Mouse (Mus musculus) gastrocnemius, adult 2 months (tissue): ENCODE results near the gene Rbp7. TPM values are rescaled to one million over a fixed set of nuclear protein-coding genes. Genes with fewer than 3 reads are reported as not detected.
A peak's percentile ranks its signal among the peaks of the same experiment; 100 is the strongest.
"Not testable (repeated sequence)": the region's sequence is repeated elsewhere in the genome, so short reads cannot be mapped to it uniquely, and the experiment has no call there.

ENCODE experiments used
- DNase-seq: peaks from one replicate; pipeline ENCODE4 v3.0.0; 2022
- H3K27ac ChIP-seq: fragments of 200-600 bp; 2 replicates; pipeline ENCODE4 v1.8.1; 2022; ENCODE audit warnings: mild to moderate bottlenecking
- H3K4me3 ChIP-seq: fragments of 200-600 bp; 2 replicates; pipeline ENCODE4 v1.8.1; 2022; ENCODE audit warnings: mild to moderate bottlenecking, moderate library complexity
- CTCF ChIP-seq: fragments of 200-600 bp; IDR thresholded peaks from 2 replicates; pipeline ENCODE4 v1.8.1; 2022; ENCODE audit warnings: antibody characterized with exemption, mild to moderate bottlenecking, moderate library complexity
- intact Hi-C: fragments of 180-260 bp; cut with DNase I; formaldehyde crosslinking; loops from one replicate; pipeline ENCODE4 v1.15.1; 2025
- total RNA-seq, 2 experiments: library from RNA; stranded (reverse); gene quantifications; 2 replicates each; pipeline ENCODE4 v1.2.3; 2021

Rbp7 gene
- total RNA-seq, 2 experiments from 2014 or later = 7.9 to 21.0 TPM

DNA sequence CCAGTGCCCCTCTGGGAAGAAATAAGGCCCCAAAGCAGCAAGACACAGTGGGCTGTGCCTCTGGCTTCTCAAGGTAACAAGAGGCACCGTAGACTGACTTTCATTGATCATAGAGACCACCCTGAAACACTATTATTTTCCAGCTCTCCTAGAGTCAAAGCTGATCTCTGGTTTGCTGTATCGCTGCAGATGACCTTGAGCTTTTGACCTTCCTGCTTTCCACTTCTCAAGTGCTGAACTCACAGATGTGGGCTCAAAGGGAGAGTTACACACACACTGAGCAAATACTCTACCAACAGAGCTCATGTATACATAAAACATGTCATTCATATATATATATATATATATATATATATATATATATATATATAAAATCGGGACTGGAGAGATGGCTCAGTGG is 4.1 kb downstream of the Rbp7 start:
- intact Hi-C loops = loop anchor here (5.0 kb wide), 2 partner anchors 37 to 92 kb away; partner anchors contain the start of genes Lzic and Nmnat1
- no peak for TF ChIP-seq CTCF
- H3K4me3 ChIP-seq = no peak overlapping the region
- H3K27ac ChIP-seq = no peak overlapping the region
- no peak for DNase-seq

GRCm38 (mm10) chr4:149446309-149446708 is 8.5 kb downstream of the Rbp7 start:
- no peak for TF ChIP-seq CTCF
- no peak overlapping the region for H3K4me3 ChIP-seq
- intact Hi-C loops = no loop called here
- peak overlapping the region; percentile 86; the same call in 1 of the 2 replicates for H3K27ac ChIP-seq
- DNase-seq = no peak

DNA sequence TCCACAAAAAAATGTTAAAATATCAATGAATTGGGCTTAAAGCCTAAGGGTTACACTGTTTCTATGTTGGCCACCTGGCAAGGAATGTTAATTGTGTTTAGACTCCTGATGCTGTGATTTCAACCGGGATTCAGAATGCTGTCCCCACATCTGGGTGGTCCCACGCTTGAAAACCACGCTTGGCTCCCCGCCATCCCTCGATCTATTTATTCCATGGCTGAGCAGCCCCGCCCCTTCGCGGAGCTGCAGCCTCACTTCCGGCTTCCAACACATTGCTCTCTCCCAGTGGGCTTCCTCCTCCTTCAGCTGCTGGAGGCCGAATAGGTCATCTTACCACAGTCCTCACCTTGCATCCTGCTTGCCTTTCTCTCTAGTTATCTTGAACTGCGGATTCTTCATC is 8.9 kb downstream of the Rbp7 start:
- DNase-seq = peak; percentile 57
- Histone ChIP-seq H3K27ac (peak overlapping the region; percentile 86), H3K4me3 (peak overlapping the region; percentile 72)
- TF ChIP-seq CTCF = no peak
- intact Hi-C loops = loop anchor here (2.0 kb wide), 1 partner anchor 71 kb away; no protein-coding TSS in a partner anchor

- peak; percentile 89 for TF ChIP-seq CTCF
- intact Hi-C loops = loop anchor here (2.0 kb wide), 1 partner anchor 70 kb away; no protein-coding TSS in a partner anchor
- Histone ChIP-seq H3K27ac (peak overlapping the region; percentile 86), H3K4me3 (peak overlapping the region; percentile 72)
- peak; percentile 95 for DNase-seq
These were observed 9.6 kb downstream of the Rbp7 start for GRCm38 (mm10) chr4:149444964-149445701.

GRCm38 (mm10) chr4:149444465-149444864 is 10.3 kb downstream of the Rbp7 start:
- no peak overlapping the region for H3K4me3 ChIP-seq
- TF ChIP-seq CTCF = no peak
- peak overlapping the region; percentile 86; the same call in 1 of the 2 replicates for H3K27ac ChIP-seq
- intact Hi-C loops = loop anchor here (2.0 kb wide), 1 partner anchor 70 kb away; no protein-coding TSS in a partner anchor
- DNase-seq = no peak

DNA sequence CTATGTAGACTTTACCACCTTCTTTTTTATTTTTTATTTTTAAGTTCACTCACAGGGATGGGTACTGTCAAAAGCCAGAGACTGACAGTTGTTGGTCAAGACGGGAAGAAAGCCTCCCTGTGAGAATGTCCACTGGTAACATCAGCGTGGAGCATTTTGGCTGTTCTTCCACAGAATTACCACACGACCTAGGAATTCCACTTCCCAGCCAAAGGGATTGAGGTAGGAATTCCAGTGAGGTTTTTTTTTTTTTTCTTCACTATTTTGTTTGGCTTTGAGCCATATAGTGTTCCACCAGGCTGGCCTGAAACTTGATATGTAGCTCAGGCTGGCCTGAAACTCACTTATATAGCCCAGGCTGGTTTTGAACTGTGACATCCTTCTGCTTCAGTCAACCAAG is 12.3 kb downstream of the Rbp7 start:
- TF ChIP-seq CTCF = no peak
- Histone ChIP-seq H3K4me3 (no peak overlapping the region), H3K27ac (peak overlapping the region; percentile 28; the same call in 1 of the 2 replicates)
- DNase-seq = peak; percentile 36
- intact Hi-C loops = no loop called here

DNA sequence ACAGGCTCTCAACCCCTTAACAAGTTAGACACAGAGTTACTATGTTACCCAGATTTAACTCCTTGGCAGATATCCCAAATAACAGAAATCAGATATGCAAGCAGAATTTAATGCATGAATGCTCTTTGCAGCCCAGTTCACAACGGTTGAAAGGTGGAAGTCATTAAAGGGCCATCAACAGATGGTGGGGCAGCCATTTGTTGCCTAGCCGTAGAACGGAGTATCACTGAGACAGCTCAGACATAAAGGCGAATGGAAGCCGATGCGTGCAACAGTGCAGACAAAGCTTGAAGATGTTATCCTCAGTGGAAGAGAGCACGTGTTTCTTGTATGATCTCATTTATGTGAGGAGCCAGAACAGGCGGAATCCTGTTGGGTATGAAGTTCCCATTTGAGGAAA is 14.2 kb downstream of the Rbp7 start:
- DNase-seq = no peak
- Histone ChIP-seq H3K4me3 (no peak overlapping the region), H3K27ac (no peak overlapping the region)
- TF ChIP-seq CTCF = no peak
- intact Hi-C loops = no loop called here

DNA sequence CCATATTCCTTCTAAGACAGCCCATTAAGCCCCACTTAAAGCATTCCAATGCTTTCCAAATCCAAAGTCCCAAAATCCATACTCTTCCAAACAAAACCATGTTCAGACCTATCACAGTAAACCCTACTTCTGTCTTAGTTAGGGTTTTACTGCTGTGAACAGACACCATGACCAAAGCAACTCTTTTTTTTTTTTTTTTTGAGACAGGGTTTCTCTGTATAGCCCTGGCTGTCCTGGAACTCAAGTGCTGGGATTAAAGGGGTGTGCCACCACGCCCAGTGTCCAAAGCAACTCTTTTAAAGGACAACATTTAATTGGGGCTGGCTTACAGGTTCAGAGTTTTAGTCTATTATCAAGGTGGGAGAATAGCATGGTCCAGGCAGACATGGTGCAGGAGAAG is 22.9 kb downstream of the Rbp7 start:
- intact Hi-C loops, H3K4me3 ChIP-seq, DNase-seq, H3K27ac ChIP-seq: not testable (repeated sequence)

GRCm38 (mm10) chr4:149429592-149429991 is 25.2 kb downstream of the Rbp7 start:
- Histone ChIP-seq H3K27ac (no peak overlapping the region), H3K4me3 (no peak overlapping the region)
- TF ChIP-seq CTCF = no peak
- intact Hi-C loops = no loop called here
- no peak for DNase-seq

- Histone ChIP-seq H3K27ac (peak within 1 kb of the TSS; percentile 99), H3K4me3 (peak within 1 kb of the TSS; percentile 99)
- intact Hi-C loops = no loop called here
- peak; percentile 97 for DNase-seq
- no peak for TF ChIP-seq CTCF
These were observed 28.2 kb downstream of the Rbp7 start, which contains the start of gene Ube4b for GRCm38 (mm10) chr4:149426325-149427199. TSS of gene Ube4b (minus strand) at chr4:149426749.

GRCm38 (mm10) chr4:149425801-149426292 is 28.9 kb downstream of the Rbp7 start:
- peak; percentile 59 for DNase-seq
- H3K4me3 ChIP-seq = peak overlapping the region; percentile 99
- TF ChIP-seq CTCF = no peak
- H3K27ac ChIP-seq = peak overlapping the region; percentile 99
- intact Hi-C loops = no loop called here

GRCm38 (mm10) chr4:149424755-149425154 is 30.0 kb downstream of the Rbp7 start:
- no peak for DNase-seq
- H3K27ac ChIP-seq = peak overlapping the region; percentile 99
- H3K4me3 ChIP-seq = peak overlapping the region; percentile 99
- intact Hi-C loops = no loop called here
- no peak for TF ChIP-seq CTCF
